12 mouse cellular contexts compared by ENCODE assay signal in the genomic region with DNA sequence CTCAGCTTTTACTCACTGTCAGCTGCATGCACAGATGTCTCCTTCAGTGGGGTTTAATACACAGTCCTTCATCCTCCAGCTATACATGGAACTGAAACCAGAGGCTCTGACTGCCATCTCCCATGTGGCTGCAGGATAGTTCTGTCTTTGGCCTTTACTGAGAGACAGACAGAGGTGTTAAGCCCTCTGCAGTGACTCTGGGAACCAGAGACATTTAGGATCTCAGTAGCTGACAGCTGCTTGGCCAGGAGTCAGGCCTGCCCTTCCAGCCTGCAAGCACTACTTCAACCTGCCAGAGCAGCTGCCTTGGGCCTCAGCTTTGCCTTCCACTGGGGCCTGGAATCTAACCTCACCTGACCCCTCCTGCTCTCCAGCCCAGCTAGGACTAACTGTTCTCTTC. TPM values are rescaled to one million over a fixed set of nuclear protein-coding genes. Genes with fewer than 3 reads are reported as not detected.
DNase-seq lines count a peak whose midpoint lies in the region; ATAC-seq and TF ChIP-seq lines count a peak whose summit lies in the region.
"Had no signal": no experiment of that assay in that cellular context is flagged by ENCODE, and none has a peak within 500 bp of the region (broad histone marks: within the 10 kb centered on the region; RNA-seq: fewer than 3 reads in every experiment).

No protein-coding gene starts in this region.

- intact Hi-C loops in left cerebral cortex, postnatal 14 days (cut with DNase I), result no loop called here

- H3K79me2 ChIP-seq in myocyte (ENCODE audit: control insufficient read depth, insufficient read depth), result no peaks in the 10 kb centered on the region

- H3K27me3 ChIP-seq in heart, embryonic 12.5 days (replicated peaks), result no peaks in the 10 kb centered on the region
- no peaks in the 10 kb centered on the region for H3K27me3 ChIP-seq in embryonic facial prominence, embryonic 14.5 days (replicated peaks; ENCODE audit: control insufficient read depth, insufficient read depth, low read length)
- no peaks in the 10 kb centered on the region for H3K27me3 ChIP-seq in heart, embryonic 14.5 days (ENCODE audit: control insufficient read depth, insufficient read depth, low read length)
- H3K27me3 ChIP-seq in myocyte (ENCODE audit: control insufficient read depth, insufficient read depth, insufficient read length), result no peaks in the 10 kb centered on the region
- H3K27me3 ChIP-seq: hindbrain, embryonic 13.5 days had no signal

- H3K27ac ChIP-seq in heart, embryonic 12.5 days (ENCODE audit: poor library complexity, severe bottlenecking), result no peak overlapping the region
- H3K27ac ChIP-seq in embryonic facial prominence, embryonic 14.5 days (replicated peaks; ENCODE audit: low read depth, low read length), result no peak overlapping the region
- no peak overlapping the region for H3K27ac ChIP-seq in heart, embryonic 14.5 days (replicated peaks in 1 of 2; ENCODE audit: control insufficient read depth in 1 of 2, insufficient read depth in 1 of 2, low read depth in 2 of 2, low read length in 2 of 2)
- H3K27ac ChIP-seq: hindbrain, embryonic 13.5 days; liver, embryonic 14.5 days had no signal

- H3K4me2 ChIP-seq in heart, embryonic 12.5 days, result no peak overlapping the region
- H3K4me2 ChIP-seq in embryonic facial prominence, embryonic 14.5 days (ENCODE audit: low read depth, low read length), result no peak overlapping the region
- no peak overlapping the region for H3K4me2 ChIP-seq in heart, embryonic 14.5 days (ENCODE audit: low read length)
- no peak overlapping the region for H3K4me2 ChIP-seq in myocyte (ENCODE audit: low read depth)
- H3K4me2 ChIP-seq: hindbrain, embryonic 13.5 days had no signal

- no peaks in the 10 kb centered on the region for H3K9me3 ChIP-seq in heart, embryonic 12.5 days (replicated peaks)
- no peaks in the 10 kb centered on the region for H3K9me3 ChIP-seq in embryonic facial prominence, embryonic 14.5 days (ENCODE audit: control insufficient read depth, low read length)
- no peaks in the 10 kb centered on the region for H3K9me3 ChIP-seq in heart, embryonic 14.5 days (ENCODE audit: control insufficient read depth, low read length)
- H3K9me3 ChIP-seq: hindbrain, embryonic 13.5 days had no signal

- no peaks in the 10 kb centered on the region for H3K4me1 ChIP-seq in heart, embryonic 12.5 days (replicated peaks)
- no peaks in the 10 kb centered on the region for H3K4me1 ChIP-seq in embryonic facial prominence, embryonic 14.5 days (ENCODE audit: control insufficient read depth, insufficient read depth, low read length)
- no peaks in the 10 kb centered on the region for H3K4me1 ChIP-seq in heart, embryonic 14.5 days (ENCODE audit: control insufficient read depth in 2 of 2, insufficient read depth in 2 of 2, low read length in 2 of 2)
- H3K4me1 ChIP-seq: hindbrain, embryonic 13.5 days had no signal

- no peaks in the 10 kb centered on the region for H3K36me3 ChIP-seq in heart, embryonic 12.5 days
- no peaks in the 10 kb centered on the region for H3K36me3 ChIP-seq in embryonic facial prominence, embryonic 14.5 days (ENCODE audit: control insufficient read depth, insufficient read depth, low read length)
- H3K36me3 ChIP-seq in heart, embryonic 14.5 days (ENCODE audit: control insufficient read depth, insufficient read depth, low read length), result no peaks in the 10 kb centered on the region
- no peaks in the 10 kb centered on the region for H3K36me3 ChIP-seq in myocyte (ENCODE audit: control insufficient read depth, insufficient read depth)
- H3K36me3 ChIP-seq: hindbrain, embryonic 13.5 days had no signal

- no peak overlapping the region for H3K4me3 ChIP-seq in heart, embryonic 12.5 days
- H3K4me3 ChIP-seq in embryonic facial prominence, embryonic 14.5 days (ENCODE audit: low read depth, low read length), result no peak overlapping the region
- H3K4me3 ChIP-seq in heart, embryonic 14.5 days (ENCODE audit: control insufficient read depth in 1 of 2, insufficient read depth in 1 of 2, low read depth in 1 of 2, low read length in 2 of 2), result no peak overlapping the region
- H3K4me3 ChIP-seq in myocyte, result no peak overlapping the region
- H3K4me3 ChIP-seq: hindbrain, embryonic 13.5 days had no signal

- no peak for TF ChIP-seq POLR2A in myocyte (IDR thresholded peaks at IDR 0.05; ENCODE audit: insufficient read length, low read depth)

- no peak overlapping the region for H3K9ac ChIP-seq in heart, embryonic 12.5 days
- no peak overlapping the region for H3K9ac ChIP-seq in embryonic facial prominence, embryonic 14.5 days (ENCODE audit: low read depth, low read length)
- no peak overlapping the region for H3K9ac ChIP-seq in heart, embryonic 14.5 days (ENCODE audit: low read length)
- H3K9ac ChIP-seq: hindbrain, embryonic 13.5 days; liver, embryonic 14.5 days had no signal

- ATAC-seq in heart, embryonic 12.5 days (ENCODE audit: insufficient number of reproducible peaks, low FRiP score), result no peak
- ATAC-seq in embryonic facial prominence, embryonic 14.5 days (ENCODE audit: low read depth), result peak; percentile 60; the same call in 1 of the 2 replicates
- ATAC-seq in heart, embryonic 14.5 days (ENCODE audit: insufficient number of reproducible peaks, insufficient read depth, low FRiP score, low read depth), result peak; percentile 66

- peak; percentile 62 to 86 for DNase-seq in heart, adult 18-20 months
- DNase-seq in embryonic facial prominence, embryonic 14.5 days (ENCODE audit: low spot score), result peak; percentile 63
- DNase-seq in cerebellum, adult 9-11 months, result no peak
- DNase-seq in left cerebral cortex, postnatal 14 days (ENCODE audit: low spot score in 2 of 2), result no peak
- no peak for DNase-seq in cerebellum, adult 8-10 months
- DNase-seq: B cell, adult 2 months; cerebellum, postnatal 25 days had no signal

- no peak overlapping the region for H3ac ChIP-seq in myocyte (ENCODE audit: control insufficient read depth, insufficient read length)

TF ChIP-seq in myocyte, 11 proteins besides CTCF, POLR2A, EP300 and RAD21:
- peak; percentile 9 for TF ChIP-seq TCF3 (IDR thresholded peaks at IDR 0.05; ENCODE audit: insufficient read length, low read depth)
- TF ChIP-seq SRF (IDR thresholded peaks at IDR 0.05; ENCODE audit: control insufficient read depth, insufficient read length, low read depth), result no peak
- no peak for TF ChIP-seq POLR2AphosphoS2 (IDR thresholded peaks at IDR 0.05; ENCODE audit: insufficient read length, low read depth)
- TF ChIP-seq USF1 (IDR thresholded peaks at IDR 0.05; ENCODE audit: low read depth), result no peak
- TF ChIP-seq E2F4 (IDR thresholded peaks at IDR 0.05; ENCODE audit: insufficient read depth), result no peak
- TF ChIP-seq MYOG (IDR thresholded peaks at IDR 0.05; ENCODE audit: control insufficient read depth in 1 of 3, insufficient read depth in 1 of 3, insufficient read length in 2 of 3, low read depth in 2 of 3), result peak; percentile 24 to 85 (median 84)
- TF ChIP-seq REST (IDR thresholded peaks at IDR 0.05; ENCODE audit: insufficient read depth, insufficient read length), result no peak
- peak; percentile 21 for TF ChIP-seq TCF12 (IDR thresholded peaks at IDR 0.05; ENCODE audit: insufficient read depth, poor library complexity, severe bottlenecking)
- TF ChIP-seq MYOD1 (IDR thresholded peaks at IDR 0.05; ENCODE audit: control insufficient read depth in 1 of 3, insufficient read length in 2 of 3, low read depth in 2 of 3), result peak; percentile 63 to 93 (median 76)
- TF ChIP-seq CEBPB (IDR thresholded peaks at IDR 0.05; ENCODE audit: insufficient read depth, poor library complexity, severe bottlenecking), result no peak
- TF ChIP-seq MAX (IDR thresholded peaks at IDR 0.05; ENCODE audit: low read depth), result no peak

RNA-seq across cellular contexts. Expression of a gene that starts 41.1 kb away (rescaled TPM):
- total RNA-seq in heart, adult 18-20 months (2021), result 10 to 100 TPM; 50.6 to 61.7 TPM
- polyA plus RNA-seq in heart, embryonic 12.5 days (2016; fragmentation: Nextera tagmentation; extraction: Ambion mirVana), result 2.8 and 3.4 TPM in 2 replicates
- 4.4 and 4.9 TPM in 2 replicates for polyA plus RNA-seq in embryonic facial prominence, embryonic 14.5 days (2014; fragmentation: Nextera tagmentation; extraction: Ambion mirVana)
- 4.8 and 5.9 TPM in 2 replicates for polyA plus RNA-seq in heart, embryonic 14.5 days (2014; fragmentation: Nextera tagmentation; extraction: Ambion mirVana)
- polyA plus RNA-seq in myocyte (2012; fragmentation: generic; extraction: Trizol), result 24.4 TPM
- 1 to 10 TPM; 6.5 to 6.7 TPM for total RNA-seq in left cerebral cortex, postnatal 14 days (2021)

Comparison
In these comparisons a context has a peak if more than half of its experiments do, and no peak if none do; other contexts are left out.
1. DNase-seq: peak in heart, adult 18-20 months (2 of 2) and embryonic facial prominence, embryonic 14.5 days (single experiment); none in cerebellum, adult 9-11 months (single experiment), left cerebral cortex, postnatal 14 days (0 of 2) and cerebellum, adult 8-10 months (single experiment).